Mouse (Mus musculus): ENCODE measurements around the gene Cfap221.

DNA sequence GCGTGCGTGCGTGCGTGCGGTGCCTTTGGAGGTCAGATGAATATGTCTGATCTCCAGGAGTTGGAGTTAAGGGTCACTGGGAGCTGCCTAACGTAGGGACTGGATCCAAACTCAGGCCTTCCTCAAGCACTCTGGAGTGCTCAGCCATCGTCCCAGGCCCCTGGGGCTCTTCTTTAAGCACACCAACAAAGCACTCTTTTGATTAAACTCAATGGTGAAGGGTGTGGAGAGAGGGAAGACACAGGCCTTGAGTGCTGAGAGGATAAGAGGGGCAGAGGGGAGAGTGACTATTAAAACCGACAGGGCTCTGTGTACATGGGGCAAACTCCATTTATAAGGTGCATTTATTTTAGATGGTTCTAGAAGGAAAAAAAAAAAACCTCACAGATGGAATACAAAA, 45.4 kb upstream of the Cfap221 start:
- TF ChIP-seq CTCF (IDR thresholded peaks at IDR 0.05; ENCODE audit: extremely low read depth, insufficient read depth, low read length) (no peak), POLR2A (IDR thresholded peaks at IDR 0.05; ENCODE audit: extremely low read depth, insufficient read depth, low read length) (no peak)

All from cortical plate, adult 2 months (tissue).